Mouse (Mus musculus): ENCODE results near the gene Frzb. TPM values are rescaled to one million over a fixed set of nuclear protein-coding genes. Genes with fewer than 3 reads are reported as not detected.

Frzb gene
- polyA plus RNA-seq, 1 experiment: 1.4 TPM

DNA sequence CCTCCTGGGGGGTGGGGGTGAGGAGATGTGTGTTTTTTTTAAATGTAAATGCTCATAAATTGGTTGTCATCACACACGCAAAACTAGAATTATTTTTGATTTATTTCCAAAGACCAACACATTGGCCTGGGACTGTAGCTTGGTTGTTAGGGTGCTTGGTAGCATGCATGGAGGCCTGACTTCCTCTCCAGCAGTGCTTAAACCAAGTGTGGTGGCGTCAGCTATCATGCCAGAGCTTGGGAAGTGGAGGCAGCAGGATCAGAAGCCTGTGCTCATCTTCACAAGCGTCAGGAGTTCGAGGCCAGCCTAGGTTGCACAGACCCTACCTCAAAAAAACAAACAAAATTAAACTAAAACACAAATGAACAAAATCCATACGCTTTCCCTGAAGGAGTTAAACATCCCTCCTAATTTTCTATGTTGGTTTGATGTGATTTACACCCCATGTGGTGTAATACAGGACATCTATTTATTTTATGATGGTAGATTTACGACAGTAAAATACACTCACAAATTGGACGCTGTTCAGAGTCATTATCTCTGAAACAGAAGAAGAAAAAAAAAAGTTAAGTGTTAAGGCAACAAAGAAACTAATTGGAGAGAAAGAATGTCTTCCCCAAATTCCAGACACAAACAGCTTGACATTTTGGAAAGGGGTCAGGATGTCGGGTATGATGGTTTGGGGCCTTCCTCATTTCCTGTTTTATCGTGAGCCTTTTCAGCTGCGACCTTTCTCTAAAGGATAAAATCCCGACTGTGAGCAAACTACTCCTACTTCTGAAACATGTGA, 12.4 kb downstream of the Frzb start:
- no peak overlapping the region for H3K4me3 ChIP-seq (ENCODE audit: low read depth, low read length)
- no peaks in the 10 kb centered on the region for H3K36me3 ChIP-seq (ENCODE audit: control insufficient read depth, insufficient read depth, low read length, poor library complexity, severe bottlenecking)
- H3K9ac ChIP-seq (ENCODE audit: low read depth, poor library complexity, severe bottlenecking): no peak overlapping the region
- no peak overlapping the region for H3K27ac ChIP-seq (ENCODE audit: insufficient read depth, low read length)
- no peaks in the 10 kb centered on the region for H3K9me3 ChIP-seq (replicated peaks; ENCODE audit: control insufficient read depth, insufficient read depth, low read length, poor library complexity, severe bottlenecking)
- H3K27me3 ChIP-seq (ENCODE audit: control insufficient read depth, insufficient read depth, low read length, poor library complexity, severe bottlenecking): no peaks in the 10 kb centered on the region
- no peaks in the 10 kb centered on the region for H3K4me1 ChIP-seq (ENCODE audit: control insufficient read depth, insufficient read depth, low read length)
- TF ChIP-seq EP300 (IDR thresholded peaks at IDR 0.05; ENCODE audit: insufficient read depth, low read depth, low read length) (no peak), CTCF (IDR thresholded peaks at IDR 0.05; ENCODE audit: low read depth, low read length) (no peak), POLR2A (IDR thresholded peaks at IDR 0.05; ENCODE audit: insufficient read depth, low read length) (no peak)

DNA sequence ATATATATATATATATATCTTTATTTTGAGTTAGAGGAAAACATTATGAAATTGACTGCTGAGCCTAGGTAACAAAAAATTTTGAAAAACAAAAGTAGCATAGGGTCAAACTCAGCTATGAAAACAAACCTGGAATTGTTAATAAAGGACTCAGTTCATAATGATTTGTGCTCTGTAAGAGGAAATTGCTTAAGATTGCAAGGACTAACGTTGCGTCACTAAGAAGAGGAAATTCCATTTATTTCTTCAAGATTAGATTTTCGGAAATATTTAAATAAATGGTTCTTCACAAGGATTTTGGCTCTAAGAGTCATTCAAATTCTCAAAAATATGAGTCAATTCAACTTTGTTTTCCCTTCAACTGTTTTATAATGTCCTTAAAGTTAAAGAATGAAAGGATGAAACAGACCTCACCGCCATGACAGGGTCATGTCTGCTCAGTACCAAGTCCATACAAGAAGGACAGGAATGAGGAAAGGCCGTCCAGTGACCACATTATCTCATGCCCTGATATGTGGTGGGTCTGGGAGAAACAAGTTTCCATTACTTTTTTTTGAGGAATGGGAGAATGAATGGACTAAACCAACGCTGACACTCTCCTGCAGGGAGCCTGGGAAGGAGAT, 14.1 kb downstream of the Frzb start:
- Histone ChIP-seq H3K4me3 (ENCODE audit: low read depth, low read length) (no peak overlapping the region), H3K36me3 (ENCODE audit: control insufficient read depth, insufficient read depth, low read length, poor library complexity, severe bottlenecking) (no peaks in the 10 kb centered on the region)
- TF ChIP-seq EP300 (IDR thresholded peaks at IDR 0.05; ENCODE audit: insufficient read depth, low read depth, low read length) (no peak), CTCF (IDR thresholded peaks at IDR 0.05; ENCODE audit: low read depth, low read length) (no peak)

DNA sequence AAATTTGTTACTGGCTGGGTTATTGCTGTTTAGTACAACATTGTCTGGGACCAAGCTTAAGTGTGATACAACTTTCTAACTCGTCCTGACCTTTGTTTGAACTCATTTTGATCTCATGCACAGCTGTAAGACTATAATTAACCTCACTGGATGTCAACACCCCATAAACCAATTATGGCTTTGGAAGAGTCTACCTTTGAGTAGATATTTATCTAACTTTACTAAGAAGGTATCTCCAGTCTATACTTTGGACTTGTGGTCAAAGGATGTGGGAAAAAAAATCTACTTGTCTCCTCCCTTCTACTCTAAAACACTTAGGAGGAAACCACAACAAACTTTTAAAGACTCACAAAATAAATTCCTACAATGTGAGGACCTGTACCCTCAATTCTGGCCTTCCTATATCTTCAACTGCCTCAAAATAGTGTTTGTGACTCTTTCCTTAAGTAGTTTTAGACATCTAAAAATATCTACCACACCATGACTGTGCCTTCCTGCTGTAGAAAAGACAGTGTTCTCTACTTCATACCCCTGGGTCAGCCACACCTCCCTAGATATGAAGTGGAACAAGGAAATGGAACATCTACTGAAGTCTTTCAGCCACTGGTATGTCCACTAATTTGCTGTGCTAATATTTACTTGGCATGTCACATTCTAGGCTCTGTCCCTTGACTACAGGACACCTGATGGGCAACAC, 16.9 kb downstream of the Frzb start:
- H3K4me3 ChIP-seq (ENCODE audit: low read depth, low read length): no peak overlapping the region
- H3K9ac ChIP-seq (ENCODE audit: low read depth, poor library complexity, severe bottlenecking): no peak overlapping the region
- no peak for TF ChIP-seq EP300 (IDR thresholded peaks at IDR 0.05; ENCODE audit: insufficient read depth, low read depth, low read length)
- H3K4me1 ChIP-seq (ENCODE audit: control insufficient read depth, insufficient read depth, low read length): no peaks in the 10 kb centered on the region
- no peaks in the 10 kb centered on the region for H3K9me3 ChIP-seq (replicated peaks; ENCODE audit: control insufficient read depth, insufficient read depth, low read length, poor library complexity, severe bottlenecking)
- no peaks in the 10 kb centered on the region for H3K27me3 ChIP-seq (ENCODE audit: control insufficient read depth, insufficient read depth, low read length, poor library complexity, severe bottlenecking)
- no peak overlapping the region for H3K27ac ChIP-seq (ENCODE audit: insufficient read depth, low read length)
- H3K36me3 ChIP-seq (ENCODE audit: control insufficient read depth, insufficient read depth, low read length, poor library complexity, severe bottlenecking): no peaks in the 10 kb centered on the region

More for the DNA sequence above, 14.1 kb downstream of the Frzb start:
- Histone ChIP-seq H3K9ac (ENCODE audit: low read depth, poor library complexity, severe bottlenecking) (no peak overlapping the region), H3K9me3 (replicated peaks; ENCODE audit: control insufficient read depth, insufficient read depth, low read length, poor library complexity, severe bottlenecking) (no peaks in the 10 kb centered on the region), H3K4me1 (ENCODE audit: control insufficient read depth, insufficient read depth, low read length) (no peaks in the 10 kb centered on the region), H3K27me3 (ENCODE audit: control insufficient read depth, insufficient read depth, low read length, poor library complexity, severe bottlenecking) (no peaks in the 10 kb centered on the region), H3K27ac (ENCODE audit: insufficient read depth, low read length) (no peak overlapping the region)

DNA sequence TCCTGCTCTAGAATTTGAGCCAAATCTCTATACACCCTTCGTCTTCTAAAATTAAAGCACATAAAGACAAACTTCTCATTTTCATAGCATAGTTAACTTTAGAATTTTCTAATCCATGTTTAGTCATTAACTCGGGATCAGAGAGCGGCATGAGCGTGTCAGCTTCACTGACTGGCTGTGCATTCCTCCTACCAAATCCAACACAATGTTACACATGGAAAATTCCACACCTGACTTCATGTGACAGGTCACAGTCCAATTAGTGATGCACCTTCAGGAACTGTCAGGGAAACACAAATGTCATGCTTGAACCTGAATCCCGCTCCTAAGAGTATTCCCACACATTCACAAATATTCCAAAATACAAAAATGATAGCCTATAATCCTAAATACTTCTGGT, 24.3 kb downstream of the Frzb start:
- TF ChIP-seq POLR2A (IDR thresholded peaks at IDR 0.05; ENCODE audit: insufficient read depth, low read length) (no peak), EP300 (IDR thresholded peaks at IDR 0.05; ENCODE audit: insufficient read depth, low read depth, low read length) (no peak), CTCF (IDR thresholded peaks at IDR 0.05; ENCODE audit: low read depth, low read length) (no peak)
- Histone ChIP-seq H3K9ac (ENCODE audit: low read depth, poor library complexity, severe bottlenecking) (no peak overlapping the region), H3K9me3 (replicated peaks; ENCODE audit: control insufficient read depth, insufficient read depth, low read length, poor library complexity, severe bottlenecking) (no peaks in the 10 kb centered on the region), H3K4me1 (ENCODE audit: control insufficient read depth, insufficient read depth, low read length) (no peaks in the 10 kb centered on the region), H3K27ac (ENCODE audit: insufficient read depth, low read length) (no peak overlapping the region), H3K27me3 (ENCODE audit: control insufficient read depth, insufficient read depth, low read length, poor library complexity, severe bottlenecking) (no peaks in the 10 kb centered on the region), H3K36me3 (ENCODE audit: control insufficient read depth, insufficient read depth, low read length, poor library complexity, severe bottlenecking) (no peaks in the 10 kb centered on the region), H3K4me3 (ENCODE audit: low read depth, low read length) (no peak overlapping the region)

DNA sequence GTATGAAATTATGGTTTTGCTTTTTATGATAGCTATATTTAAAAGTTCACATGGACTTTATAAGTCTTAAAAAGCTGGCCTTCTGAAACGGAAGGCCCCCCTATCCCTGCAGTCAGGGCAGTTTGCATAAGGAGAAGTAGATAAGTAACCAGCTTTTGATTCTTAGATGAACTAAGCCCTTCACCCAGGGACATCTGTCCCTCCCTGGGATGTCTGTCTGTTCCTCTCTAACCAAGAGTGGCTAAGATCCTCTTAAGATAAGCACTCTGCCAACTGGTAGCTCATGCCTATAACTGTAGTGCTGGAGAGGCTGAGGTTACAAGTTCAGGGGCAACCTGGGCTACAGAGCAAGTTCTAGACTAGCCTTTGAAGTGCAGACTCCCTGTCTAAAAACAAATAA, 25.4 kb downstream of the Frzb start:
- Histone ChIP-seq H3K4me1 (ENCODE audit: control insufficient read depth, insufficient read depth, low read length) (no peaks in the 10 kb centered on the region), H3K27me3 (ENCODE audit: control insufficient read depth, insufficient read depth, low read length, poor library complexity, severe bottlenecking) (no peaks in the 10 kb centered on the region), H3K9ac (ENCODE audit: low read depth, poor library complexity, severe bottlenecking) (no peak overlapping the region), H3K36me3 (ENCODE audit: control insufficient read depth, insufficient read depth, low read length, poor library complexity, severe bottlenecking) (no peaks in the 10 kb centered on the region), H3K27ac (ENCODE audit: insufficient read depth, low read length) (no peak overlapping the region), H3K9me3 (replicated peaks; ENCODE audit: control insufficient read depth, insufficient read depth, low read length, poor library complexity, severe bottlenecking) (no peaks in the 10 kb centered on the region), H3K4me3 (ENCODE audit: low read depth, low read length) (no peak overlapping the region)
- TF ChIP-seq CTCF (IDR thresholded peaks at IDR 0.05; ENCODE audit: low read depth, low read length) (no peak), POLR2A (IDR thresholded peaks at IDR 0.05; ENCODE audit: insufficient read depth, low read length) (no peak), EP300 (IDR thresholded peaks at IDR 0.05; ENCODE audit: insufficient read depth, low read depth, low read length) (no peak)

DNA sequence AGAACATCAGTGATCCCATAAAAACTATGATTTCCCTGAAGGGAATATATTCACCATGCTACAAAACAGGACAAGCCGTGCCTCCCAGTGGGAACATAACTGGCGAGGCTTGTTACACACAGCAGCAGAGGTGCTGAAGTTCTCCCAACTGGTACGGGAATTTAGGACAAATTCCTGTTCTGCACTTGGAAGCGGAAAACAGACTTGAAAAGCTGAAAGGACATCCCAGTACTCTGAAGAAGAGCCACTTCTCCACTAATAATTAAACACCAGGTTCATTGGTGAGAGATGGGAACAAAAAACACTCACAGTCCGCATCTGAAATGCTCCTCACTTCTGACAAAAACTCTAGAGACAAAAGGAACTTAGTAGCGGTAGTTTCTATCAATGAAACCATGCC, 31.1 kb downstream of the Frzb start:
- H3K9ac ChIP-seq (ENCODE audit: low read depth, poor library complexity, severe bottlenecking): no peak overlapping the region
- no peak overlapping the region for H3K4me3 ChIP-seq (ENCODE audit: low read depth, low read length)
- TF ChIP-seq CTCF (IDR thresholded peaks at IDR 0.05; ENCODE audit: low read depth, low read length) (no peak), POLR2A (IDR thresholded peaks at IDR 0.05; ENCODE audit: insufficient read depth, low read length) (no peak), EP300 (IDR thresholded peaks at IDR 0.05; ENCODE audit: insufficient read depth, low read depth, low read length) (no peak)
- H3K36me3 ChIP-seq (ENCODE audit: control insufficient read depth, insufficient read depth, low read length, poor library complexity, severe bottlenecking): no peaks in the 10 kb centered on the region
- no peaks in the 10 kb centered on the region for H3K9me3 ChIP-seq (replicated peaks; ENCODE audit: control insufficient read depth, insufficient read depth, low read length, poor library complexity, severe bottlenecking)
- no peaks in the 10 kb centered on the region for H3K4me1 ChIP-seq (ENCODE audit: control insufficient read depth, insufficient read depth, low read length)
- H3K27ac ChIP-seq (ENCODE audit: insufficient read depth, low read length): no peak overlapping the region
- H3K27me3 ChIP-seq (ENCODE audit: control insufficient read depth, insufficient read depth, low read length, poor library complexity, severe bottlenecking): no peaks in the 10 kb centered on the region; the same call in 1 of the 2 replicates
